Mouse (Mus musculus) ES-E14 (cell line): Measurements from ENCODE around the gene Hps6.

ENCODE experiments used
- CHD2 ChIP-seq: IDR thresholded peaks from 2 replicates; pipeline ENCODE4 v1.6.1; 2014; ENCODE audit warnings: mild to moderate bottlenecking, low read depth, low read length, inconsistent platforms
- ZC3H11A ChIP-seq: IDR thresholded peaks from 2 replicates; pipeline ENCODE4 v1.6.1; 2012; ENCODE audit warnings: low read depth, mild to moderate bottlenecking, inconsistent platforms, low read length, borderline replicate concordance
- ZNF384 ChIP-seq: IDR thresholded peaks from 2 replicates; pipeline ENCODE4 v1.6.1; 2012; ENCODE audit warnings: low read depth, low read length, inconsistent platforms

DNA sequence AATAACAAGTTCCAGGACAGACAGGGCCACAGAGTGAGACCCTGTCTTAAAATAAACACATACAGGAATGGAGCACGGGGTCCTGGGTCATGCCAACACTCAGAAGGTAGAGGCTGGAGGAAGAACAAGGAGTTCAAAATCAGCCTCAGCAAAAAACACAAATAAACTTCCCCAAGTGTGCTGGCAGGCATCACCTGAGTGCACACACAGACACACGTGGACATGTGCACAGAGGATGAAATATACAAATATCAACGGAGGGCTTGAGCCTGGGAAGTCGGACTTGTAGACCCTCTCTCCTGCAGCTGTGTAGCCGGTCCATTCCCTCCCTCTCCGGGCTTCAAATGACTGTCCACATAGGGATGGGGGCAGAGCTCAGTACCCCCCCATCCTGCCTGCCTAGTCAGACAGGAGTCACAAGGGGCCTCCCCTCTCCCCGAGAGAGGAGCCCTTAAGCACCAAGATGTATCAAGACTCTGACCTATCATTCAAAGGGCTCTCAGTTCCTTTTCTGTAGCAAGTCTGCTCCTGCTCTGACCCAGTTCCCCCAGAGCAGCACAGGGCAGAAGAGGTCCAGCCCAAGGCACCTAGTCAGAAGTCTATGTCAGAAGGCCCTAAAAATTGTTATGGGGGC is 38.1 kb downstream of the Hps6 start:
- TF ChIP-seq ZC3H11A (no peak), CHD2 (no peak), ZNF384 (no peak)
